Mouse (Mus musculus) embryonic fibroblast, embryonic 13.5 days (primary cell): ENCODE measurements around the gene Ube2q1.

ENCODE experiments used
- CTCF ChIP-seq: IDR thresholded peaks from 2 replicates; pipeline ENCODE4 v1.5.1; 2011; ENCODE audit warnings: mild to moderate bottlenecking, control low read depth, low read length, moderate library complexity, borderline replicate concordance; ENCODE audit not compliant: insufficient read depth
- POLR2A ChIP-seq: IDR thresholded peaks from 2 replicates; pipeline ENCODE4 v1.6.1; 2011; ENCODE audit warnings: low read depth, mild to moderate bottlenecking, control low read depth, low read length, moderate library complexity

DNA sequence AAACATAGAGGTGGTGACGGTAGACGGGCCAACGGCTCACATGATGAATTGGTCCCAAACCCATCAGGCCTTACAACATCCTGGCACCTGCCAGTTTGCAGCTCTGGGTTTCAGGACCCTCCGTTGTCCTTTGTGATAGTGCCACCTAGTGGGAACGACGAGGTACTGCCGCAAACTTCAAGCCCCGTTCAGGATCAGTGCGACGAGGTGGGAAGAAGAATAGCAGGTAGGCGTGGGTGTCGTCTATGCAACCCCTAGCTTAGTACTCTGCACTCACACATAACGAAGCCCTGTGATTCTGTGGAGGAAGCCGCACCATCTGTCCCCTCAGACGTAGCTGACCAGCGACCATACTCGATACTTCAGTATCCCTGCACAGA, 838 bp upstream of the Ube2q1 start:
- TF ChIP-seq CTCF (peak; percentile 88), POLR2A (no peak)
